Mouse (Mus musculus) embryonic facial prominence, embryonic 15.5 days (tissue): ENCODE measurements around the gene Mpc2. TPM values are rescaled to one million over a fixed set of nuclear protein-coding genes. Genes with fewer than 3 reads are reported as not detected.

Source experiments
- ATAC-seq: fragments of 200-750 bp; cut with Nextera tagmentation; 2 replicates; pipeline ENCODE4 v1.8.0; 2017; ENCODE audit warnings: low read depth, moderate TSS enrichment; ENCODE audit not compliant: insufficient number of reproducible peaks, low FRiP score, low TSS enrichment
- H3K27ac ChIP-seq: fragments of 300-500 bp; sonication (generic); replicated peaks from 2 replicates; pipeline ENCODE4 v1.5.1; 2015; ENCODE audit warnings: mild to moderate bottlenecking, inconsistent platforms
- H3K27me3 ChIP-seq: fragments of 300-500 bp; sonication (generic); 2 replicates; pipeline ENCODE4 v1.6.1; 2015; ENCODE audit warnings: inconsistent platforms
- H3K36me3 ChIP-seq: fragments of 300-500 bp; sonication (generic); 2 replicates; pipeline ENCODE4 v1.6.1; 2015; ENCODE audit warnings: mild to moderate bottlenecking, inconsistent platforms
- H3K4me1 ChIP-seq: fragments of 300-500 bp; sonication (generic); 2 replicates; pipeline ENCODE4 v1.6.1; 2015; ENCODE audit warnings: inconsistent platforms
- H3K4me2 ChIP-seq: fragments of 300-500 bp; sonication (generic); replicated peaks from 2 replicates; pipeline ENCODE4 v1.6.1; 2015; ENCODE audit warnings: mild to moderate bottlenecking, inconsistent platforms
- H3K4me3 ChIP-seq: fragments of 300-500 bp; sonication (generic); replicated peaks from 2 replicates; pipeline ENCODE4 v1.5.1; 2015; ENCODE audit warnings: mild to moderate bottlenecking, inconsistent platforms
- H3K9ac ChIP-seq: fragments of 300-500 bp; sonication (generic); 2 replicates; pipeline ENCODE4 v1.6.1; 2015; ENCODE audit warnings: inconsistent platforms
- H3K9me3 ChIP-seq: fragments of 300-500 bp; sonication (generic); replicated peaks from 2 replicates; pipeline ENCODE4 v1.6.1; 2016; ENCODE audit warnings: inconsistent platforms
- WGBS: fragments of 180-500 bp; shearing (Covaris S2); methylation state at CpG from one replicate; pipeline ENCODE4 v1.1.7; 2015; 5-methylcytosine and 5-hydroxymethylcytosine counted together
- polyA plus RNA-seq: library from polyadenylated mRNA; unstranded; fragments of >200 nt; fragmentation: Nextera tagmentation; extraction: Ambion mirVana; gene quantifications from 2 replicates; pipeline ENCODE4 v1.2.1, GENCODE M21; 2015

The Mpc2 gene
- polyA plus RNA-seq, 1 experiment from 2014 or later = 151 TPM

DNA sequence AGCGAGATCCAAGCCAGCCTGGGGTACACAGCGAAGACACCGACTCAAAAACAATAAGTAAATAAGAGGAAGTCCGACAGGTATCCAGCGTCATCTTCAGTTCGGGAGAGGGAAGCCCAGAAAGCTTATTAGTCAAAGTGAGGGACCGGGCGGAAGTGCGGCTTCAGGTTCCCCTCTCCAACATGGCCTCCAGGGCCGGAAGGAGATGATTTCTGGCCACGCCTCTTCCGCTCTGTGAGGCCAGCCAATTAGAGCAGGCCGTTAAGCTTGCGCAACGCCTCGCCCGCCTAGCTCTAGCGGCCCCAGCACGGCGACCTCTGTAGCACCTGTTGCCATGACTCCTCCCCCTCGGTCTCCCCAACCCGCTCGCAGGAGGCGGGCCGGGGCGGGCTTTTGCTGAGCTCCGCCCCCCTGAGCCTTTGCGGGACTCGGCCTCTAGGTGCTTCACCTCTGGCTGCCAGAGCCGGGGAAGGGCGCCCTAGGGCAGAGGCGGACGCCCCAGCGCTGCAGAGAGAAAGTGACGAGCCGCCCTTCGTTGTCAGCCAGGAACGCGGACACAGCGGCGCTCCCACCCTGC lies 452 bp downstream of the Mpc2 start:
- H3K9me3 ChIP-seq = no peaks in the 10 kb centered on the region
- H3K4me2 ChIP-seq = peak overlapping the region; percentile 77
- H3K4me3 ChIP-seq = peak overlapping the region; percentile 81
- no peaks in the 10 kb centered on the region for H3K27me3 ChIP-seq
- H3K4me1 ChIP-seq = peaks cover 5% of the 10 kb centered on the region; the same call in 1 of the 2 replicates
- peak overlapping the region; percentile 66 for H3K9ac ChIP-seq
- H3K36me3 ChIP-seq = no peaks in the 10 kb centered on the region
- peak; percentile 97 for ATAC-seq
- peak overlapping the region; percentile 97 for H3K27ac ChIP-seq
- under 1% methylated on average over 41 of the region's 41 CpGs for WGBS

DNA sequence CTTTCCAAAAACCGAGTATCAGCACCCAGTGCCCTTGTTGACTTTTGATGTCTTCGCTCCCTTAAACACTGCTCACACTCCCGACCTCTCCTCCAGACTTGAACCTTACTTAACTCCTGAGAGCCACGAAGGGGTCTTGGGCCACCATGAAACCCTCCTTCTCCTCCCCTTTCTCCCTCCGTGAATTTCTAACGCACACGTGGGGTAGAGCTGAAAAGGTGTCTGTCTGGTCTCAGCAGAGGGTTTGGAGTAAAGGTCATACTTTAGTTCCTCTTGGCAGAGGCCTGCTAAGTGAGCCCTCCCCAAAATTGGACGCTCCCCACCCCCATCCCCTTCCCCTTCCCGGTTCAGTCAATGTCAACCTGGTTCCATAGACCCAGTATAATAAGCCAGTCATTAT lies 1.2 kb downstream of the Mpc2 start:
- peak overlapping the region; percentile 87 for H3K27ac ChIP-seq
- peaks cover 5% of the 10 kb centered on the region; the same call in 1 of the 2 replicates for H3K4me1 ChIP-seq
- 3% methylated on average over 9 of the region's 9 CpGs for WGBS
- H3K4me2 ChIP-seq = peak overlapping the region; percentile 65
- H3K27me3 ChIP-seq = no peaks in the 10 kb centered on the region
- H3K36me3 ChIP-seq = no peaks in the 10 kb centered on the region
- ATAC-seq = no peak
- H3K9me3 ChIP-seq = no peaks in the 10 kb centered on the region
- H3K9ac ChIP-seq = peak overlapping the region; percentile 66; the same call in 1 of the 2 replicates
- peak overlapping the region; percentile 81 for H3K4me3 ChIP-seq

DNA sequence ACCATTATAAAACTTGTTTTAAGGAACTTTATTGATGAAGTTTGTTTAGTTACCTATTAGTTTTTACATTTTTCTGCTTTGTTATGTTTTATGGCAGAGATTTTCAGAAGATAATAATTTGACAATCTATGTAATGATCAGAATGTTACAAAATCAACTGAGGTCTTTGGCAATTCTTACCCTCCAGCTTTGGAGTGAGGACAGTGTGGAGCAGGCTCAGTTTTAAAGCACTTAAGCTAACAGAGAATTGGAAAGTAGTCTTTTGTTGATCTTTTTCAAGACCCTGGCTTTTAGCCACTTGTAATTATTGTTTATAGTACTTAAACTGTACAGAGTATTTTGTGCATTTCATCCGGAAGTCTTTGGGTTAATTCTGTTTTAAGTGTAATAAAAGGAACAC lies 2.4 kb downstream of the Mpc2 start:
- Histone ChIP-seq H3K27me3 (no peaks in the 10 kb centered on the region), H3K4me2 (no peak overlapping the region), H3K4me1 (peaks cover 5% of the 10 kb centered on the region; the same call in 1 of the 2 replicates), H3K9me3 (no peaks in the 10 kb centered on the region), H3K27ac (no peak overlapping the region), H3K36me3 (no peaks in the 10 kb centered on the region), H3K4me3 (no peak overlapping the region), H3K9ac (no peak overlapping the region)
- ATAC-seq = no peak
- WGBS = 58% methylated on average over 1 of the region's 1 CpGs

DNA sequence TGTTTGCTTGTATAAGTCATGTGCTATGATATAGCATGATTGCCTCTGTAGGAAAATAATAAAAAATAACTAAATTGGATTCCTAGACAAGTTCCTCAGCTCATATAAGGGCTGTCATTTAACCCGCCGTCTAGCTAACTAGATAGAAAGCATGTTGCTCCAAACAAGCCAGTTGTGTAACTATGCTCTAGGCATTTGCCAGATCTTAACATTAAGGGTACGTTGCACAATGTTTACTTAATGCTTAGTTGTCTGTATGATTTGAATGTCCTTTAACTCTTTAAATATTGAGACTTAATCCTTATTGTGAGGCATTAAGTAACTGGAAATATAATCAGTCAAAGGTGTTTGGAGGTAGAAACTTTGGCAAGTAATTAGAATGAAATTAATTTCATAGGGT lies 4.1 kb downstream of the Mpc2 start:
- no peak for ATAC-seq
- H3K4me3 ChIP-seq = no peak overlapping the region
- no peak overlapping the region for H3K4me2 ChIP-seq
- H3K27me3 ChIP-seq = no peaks in the 10 kb centered on the region
- no peak overlapping the region for H3K9ac ChIP-seq
- WGBS = 67% methylated on average over 3 of the region's 3 CpGs
- peaks cover 5% of the 10 kb centered on the region; the same call in 1 of the 2 replicates for H3K4me1 ChIP-seq
- no peaks in the 10 kb centered on the region for H3K9me3 ChIP-seq
- H3K27ac ChIP-seq = no peak overlapping the region
- H3K36me3 ChIP-seq = no peaks in the 10 kb centered on the region

DNA sequence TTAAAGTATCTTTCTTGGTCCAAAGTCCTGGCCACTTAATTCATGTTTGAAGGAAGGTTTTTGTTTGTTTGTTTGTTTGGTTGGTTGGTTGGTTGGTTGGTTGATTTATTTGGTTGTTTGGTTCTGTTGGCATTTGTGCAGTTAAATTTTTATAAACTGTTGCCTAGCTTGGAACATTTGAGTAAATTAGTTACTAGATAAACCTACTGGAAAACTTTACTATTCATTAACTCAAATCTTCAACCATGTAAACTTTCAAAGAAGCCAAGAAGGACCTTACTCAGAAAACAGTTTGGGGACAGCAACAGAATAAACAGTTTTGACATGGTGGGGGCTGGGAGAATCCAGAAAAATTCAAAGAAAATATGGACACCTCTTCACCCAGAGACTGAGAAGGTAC lies 8.5 kb downstream of the Mpc2 start:
- Histone ChIP-seq H3K4me1 (no peaks in the 10 kb centered on the region), H3K27ac (no peak overlapping the region), H3K27me3 (no peaks in the 10 kb centered on the region), H3K4me2 (no peak overlapping the region), H3K9ac (no peak overlapping the region), H3K9me3 (no peaks in the 10 kb centered on the region), H3K4me3 (no peak overlapping the region), H3K36me3 (no peaks in the 10 kb centered on the region)
- no peak for ATAC-seq

DNA sequence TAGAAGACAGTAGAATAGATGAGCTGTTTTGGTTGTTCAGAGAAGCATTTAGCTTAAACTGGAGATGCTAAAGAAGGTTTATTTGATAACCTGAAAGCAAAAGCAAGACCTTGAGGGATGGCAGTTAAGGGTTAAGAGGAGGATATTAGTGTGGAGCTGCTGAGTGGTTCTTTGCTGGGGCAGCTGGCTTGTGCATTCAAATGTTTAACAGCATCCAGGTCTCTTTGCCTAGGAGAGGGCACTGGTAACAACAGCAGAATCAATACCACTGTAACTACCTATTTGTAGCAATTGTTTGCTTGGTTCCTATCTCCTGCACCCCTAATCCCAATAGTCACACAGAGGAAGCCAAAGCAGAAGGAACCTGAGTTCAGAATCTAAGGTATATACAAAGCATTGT lies 9.3 kb downstream of the Mpc2 start:
- H3K4me2 ChIP-seq = no peak overlapping the region

DNA sequence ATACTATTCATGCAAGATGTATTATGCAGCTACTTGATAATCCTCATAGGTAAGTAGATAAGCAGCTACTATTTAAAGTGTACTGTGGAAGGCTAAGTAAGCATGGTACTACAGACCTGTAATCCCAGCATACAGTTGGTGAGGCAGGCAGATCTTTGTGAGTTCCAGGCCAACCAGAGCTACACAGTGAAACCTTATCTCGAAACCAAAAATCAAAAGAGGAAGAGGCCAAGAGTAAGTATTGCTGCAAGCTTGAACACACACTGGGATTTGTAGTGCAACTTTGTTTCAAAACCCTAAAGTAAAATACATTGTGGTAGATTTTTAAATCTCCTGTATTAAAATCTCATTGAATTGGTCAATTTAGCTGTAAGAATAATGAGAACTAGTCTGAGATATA lies 11.1 kb downstream of the Mpc2 start:
- Histone ChIP-seq H3K9ac (no peak overlapping the region), H3K36me3 (no peaks in the 10 kb centered on the region), H3K4me2 (no peak overlapping the region), H3K9me3 (no peaks in the 10 kb centered on the region), H3K4me1 (no peaks in the 10 kb centered on the region), H3K27me3 (no peaks in the 10 kb centered on the region), H3K4me3 (no peak overlapping the region), H3K27ac (no peak overlapping the region)
- WGBS = 83% methylated on average over 1 of the region's 1 CpGs
- ATAC-seq = no peak

More for the DNA sequence above, 9.3 kb downstream of the Mpc2 start:
- no peaks in the 10 kb centered on the region for H3K27me3 ChIP-seq
- no peak overlapping the region for H3K4me3 ChIP-seq
- H3K9ac ChIP-seq = no peak overlapping the region
- no peak overlapping the region for H3K27ac ChIP-seq
- no peaks in the 10 kb centered on the region for H3K9me3 ChIP-seq
- ATAC-seq = no peak
- no peaks in the 10 kb centered on the region for H3K4me1 ChIP-seq
- no peaks in the 10 kb centered on the region for H3K36me3 ChIP-seq

DNA sequence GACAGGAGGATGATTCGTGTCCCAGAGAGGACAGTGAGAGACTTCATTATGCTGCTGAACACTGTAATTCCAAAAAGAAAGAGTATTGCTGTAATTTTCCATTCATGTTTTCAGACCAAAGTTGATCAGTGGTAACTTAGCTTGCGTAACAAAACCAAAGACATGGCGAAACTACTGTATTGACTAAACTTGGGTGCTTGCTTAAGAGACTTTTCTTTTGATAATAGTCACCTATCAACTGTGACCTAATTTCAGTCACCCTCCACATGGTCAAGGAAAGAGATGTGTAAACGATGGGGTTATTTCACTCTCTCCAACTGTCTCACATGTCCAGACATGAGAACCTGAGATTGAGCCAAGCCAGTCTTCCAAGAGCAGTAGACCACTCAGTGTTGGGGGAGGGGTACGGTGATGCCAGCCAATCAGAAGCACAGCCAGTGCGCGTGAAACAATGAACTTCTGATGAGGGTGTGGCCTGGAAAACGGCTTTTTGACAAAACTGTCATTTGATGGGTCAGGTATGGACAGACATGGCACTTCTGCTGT lies 24.3 kb downstream of the Mpc2 start, which contains the start of gene Adcy10:
Gene Adcy10 (plus strand): TSS at position 496 of the 546 bp plus-strand sequence.
- H3K36me3 ChIP-seq = peaks cover 7% of the 10 kb centered on the region; the same call in 1 of the 2 replicates
- WGBS = 90% methylated on average over 8 of the region's 8 CpGs

DNA sequence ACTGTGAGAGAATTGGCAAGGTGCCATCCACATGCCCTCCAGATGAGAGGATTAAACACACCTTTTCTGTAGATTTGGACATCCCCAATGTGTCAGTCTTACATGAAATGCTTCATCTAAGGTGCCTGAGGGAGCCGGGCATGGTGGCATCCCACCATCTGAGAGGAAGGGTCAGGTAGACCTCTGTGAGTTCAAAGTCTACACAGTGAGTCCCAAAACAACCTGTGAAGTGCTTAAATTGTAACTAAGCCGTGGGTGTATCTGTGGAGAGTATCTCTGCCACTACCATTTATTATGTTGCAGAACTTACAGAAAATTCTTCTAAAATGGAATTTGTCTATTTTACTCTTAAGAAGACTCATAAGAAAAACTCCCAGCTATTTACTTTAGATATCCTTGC lies 25.7 kb downstream of the Mpc2 start:
- peaks cover 4% of the 10 kb centered on the region; the same call in 1 of the 2 replicates for H3K36me3 ChIP-seq
- H3K27me3 ChIP-seq = no peaks in the 10 kb centered on the region
- H3K9me3 ChIP-seq = no peaks in the 10 kb centered on the region
- no peak overlapping the region for H3K4me2 ChIP-seq
- no peak overlapping the region for H3K4me3 ChIP-seq
- no peaks in the 10 kb centered on the region for H3K4me1 ChIP-seq
- no peak for ATAC-seq
- no peak overlapping the region for H3K9ac ChIP-seq
- H3K27ac ChIP-seq = no peak overlapping the region
- 84% methylated on average over 2 of the region's 2 CpGs for WGBS

More for the DNA sequence above, 24.3 kb downstream of the Mpc2 start, which contains the start of gene Adcy10:
- H3K4me3 ChIP-seq = no peak within 1 kb of the TSS
- ATAC-seq = no peak
- H3K9ac ChIP-seq = no peak within 1 kb of the TSS
- no peaks in the 10 kb centered on the region for H3K27me3 ChIP-seq
- H3K9me3 ChIP-seq = no peaks in the 10 kb centered on the region
- H3K4me2 ChIP-seq = no peak within 1 kb of the TSS
- H3K4me1 ChIP-seq = no peaks in the 10 kb centered on the region
- no peak within 1 kb of the TSS for H3K27ac ChIP-seq

DNA sequence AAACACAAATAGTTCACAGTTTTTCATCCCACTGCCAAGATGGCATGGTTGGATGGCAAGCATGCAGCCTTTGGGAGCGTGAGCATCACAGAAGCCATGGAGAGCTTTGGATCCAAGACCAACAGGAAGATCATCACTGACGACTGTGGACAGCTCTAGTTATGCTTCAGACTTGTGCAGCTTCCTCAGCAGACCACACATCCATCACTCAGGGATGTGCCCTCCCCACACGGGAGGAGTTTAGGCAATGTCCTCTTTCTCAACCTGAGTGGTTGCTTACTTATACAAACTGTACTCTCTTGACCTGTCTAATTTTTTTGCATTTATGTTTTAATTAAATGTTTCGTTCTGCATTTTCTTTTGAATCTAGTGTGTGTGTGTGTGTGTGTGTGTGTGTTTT lies 28.8 kb downstream of the Mpc2 start:
- H3K27me3 ChIP-seq = no peaks in the 10 kb centered on the region
- 80% methylated on average over 4 of the region's 4 CpGs for WGBS

DNA sequence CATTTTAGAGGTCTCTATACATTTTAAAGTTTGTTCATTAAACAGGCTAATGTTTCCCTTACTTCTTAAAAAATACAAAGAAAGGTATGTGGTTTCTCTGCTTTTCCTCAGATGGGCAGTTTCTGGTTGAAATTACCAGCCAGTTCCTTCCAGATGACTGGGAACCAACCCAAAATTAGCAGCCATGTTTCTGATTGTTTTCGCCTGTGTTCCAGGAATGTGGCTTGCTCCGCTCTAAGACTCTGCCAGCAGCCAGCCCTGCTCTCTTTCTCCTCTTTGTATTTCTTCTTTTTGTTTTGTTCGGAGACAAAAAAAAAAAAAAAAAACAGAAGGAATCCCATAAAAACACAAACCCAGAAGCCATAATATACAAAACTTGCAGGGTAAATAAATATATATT lies 38.4 kb downstream of the Mpc2 start:
- ATAC-seq = no peak
- no peaks in the 10 kb centered on the region for H3K9me3 ChIP-seq
- no peak overlapping the region for H3K4me3 ChIP-seq
- H3K27me3 ChIP-seq = no peaks in the 10 kb centered on the region
- no peaks in the 10 kb centered on the region for H3K36me3 ChIP-seq
- H3K4me1 ChIP-seq = no peaks in the 10 kb centered on the region
- H3K4me2 ChIP-seq = no peak overlapping the region
- H3K9ac ChIP-seq = no peak overlapping the region
- H3K27ac ChIP-seq = no peak overlapping the region
- WGBS = 27% methylated on average over 3 of the region's 3 CpGs

More for the DNA sequence above, 28.8 kb downstream of the Mpc2 start:
- H3K4me1 ChIP-seq = no peaks in the 10 kb centered on the region
- H3K27ac ChIP-seq = no peak overlapping the region
- no peaks in the 10 kb centered on the region for H3K9me3 ChIP-seq
- no peak for ATAC-seq
- no peak overlapping the region for H3K9ac ChIP-seq
- H3K4me2 ChIP-seq = no peak overlapping the region
- H3K4me3 ChIP-seq = no peak overlapping the region
- no peaks in the 10 kb centered on the region for H3K36me3 ChIP-seq
